8 mouse cellular contexts compared by ENCODE assay signal in genomic region chr12:80827464-80828015, GRCm38 (mm10). TPM values are rescaled to one million over a fixed set of nuclear protein-coding genes. Genes with fewer than 3 reads are reported as not detected.
DNase-seq lines count a peak whose midpoint lies in the region; ATAC-seq and TF ChIP-seq lines count a peak whose summit lies in the region.

No protein-coding gene starts in this region.

- TF ChIP-seq POLR2A in embryonic fibroblast, embryonic 13.5 days (IDR thresholded peaks at IDR 0.05; ENCODE audit: low read depth, low read length): no peak

- H3K9me3 ChIP-seq in limb, embryonic 15.5 days: no peaks in the 10 kb centered on the region
- H3K9me3 ChIP-seq in limb, embryonic 10.5 days (replicated peaks): no peaks in the 10 kb centered on the region

- H3K27me3 ChIP-seq in limb, embryonic 15.5 days: no peaks in the 10 kb centered on the region
- no peaks in the 10 kb centered on the region for H3K27me3 ChIP-seq in limb, embryonic 10.5 days (ENCODE audit: low read depth, poor library complexity, severe bottlenecking)

- H3K4me1 ChIP-seq in limb, embryonic 15.5 days: peaks cover 18% of the 10 kb centered on the region
- H3K4me1 ChIP-seq in limb, embryonic 10.5 days: no peaks in the 10 kb centered on the region
- H3K4me1 ChIP-seq in embryonic fibroblast, embryonic 13.5 days (ENCODE audit: control insufficient read depth, insufficient read depth, low read length): peaks cover 6% of the 10 kb centered on the region; the same call in 1 of the 2 replicates

- intact Hi-C loops in heart, postnatal 14 days (cut with DNase I): no loop called here
- intact Hi-C loops in left cerebral cortex, postnatal 10 days (cut with DNase I): loop anchor here (5.0 kb wide), 1 partner anchor 35 kb away; no protein-coding TSS in a partner anchor

- H3K4me2 ChIP-seq in limb, embryonic 15.5 days: no peak overlapping the region

- no peak overlapping the region for H3K9ac ChIP-seq in limb, embryonic 15.5 days

- WGBS in limb, embryonic 15.5 days: 39% methylated on average over 5 of the region's 5 CpGs
- WGBS in limb, embryonic 10.5 days: 81% methylated on average over 5 of the region's 5 CpGs

- no peak for DNase-seq in limb, embryonic 10.5 days (ENCODE audit: low spot score)
- peak; percentile 58 to 60 for DNase-seq in heart, postnatal 14 days
- DNase-seq in left cerebral cortex, postnatal 10 days (ENCODE audit: extremely low spot score in 1 of 2, low spot score in 2 of 2): peak; percentile 54 to 61
- peak; percentile 39 to 49 for DNase-seq in right cerebral cortex, adult 2 months (ENCODE audit: low spot score in 2 of 2)
- DNase-seq in thymus, postnatal 14 days: no peak
- DNase-seq in Muller cell, postnatal 12 days (ENCODE audit: inconsistent ontology term): no peak

- ATAC-seq in limb, embryonic 15.5 days (ENCODE audit: insufficient number of reproducible peaks, low FRiP score, low TSS enrichment, low read depth): no peak

- TF ChIP-seq CTCF in embryonic fibroblast, embryonic 13.5 days (IDR thresholded peaks at IDR 0.05; ENCODE audit: borderline replicate concordance, insufficient read depth, low read length): no peak

- peak overlapping the region; percentile 74; the same call in 1 of the 2 replicates for H3K27ac ChIP-seq in limb, embryonic 15.5 days
- no peak overlapping the region for H3K27ac ChIP-seq in limb, embryonic 10.5 days
- H3K27ac ChIP-seq in embryonic fibroblast, embryonic 13.5 days (ENCODE audit: insufficient read depth, low read length): peak overlapping the region; percentile 59; the same call in 1 of the 2 replicates

- no peak overlapping the region for H3K4me3 ChIP-seq in limb, embryonic 15.5 days
- no peak overlapping the region for H3K4me3 ChIP-seq in limb, embryonic 10.5 days
- no peak overlapping the region for H3K4me3 ChIP-seq in embryonic fibroblast, embryonic 13.5 days (ENCODE audit: insufficient read depth, low read length)

- H3K36me3 ChIP-seq in limb, embryonic 15.5 days: peaks cover 13% of the 10 kb centered on the region; the same call in 1 of the 2 replicates
- H3K36me3 ChIP-seq in limb, embryonic 10.5 days: peaks cover 8% of the 10 kb centered on the region; the same call in 1 of the 2 replicates

RNA-seq across cellular contexts. Expression of gene Susd6, which starts 37.2 kb away (rescaled TPM):
- 18.4 and 19.7 TPM in 2 replicates for polyA plus RNA-seq in limb, embryonic 15.5 days (2015; fragmentation: Nextera tagmentation; extraction: Ambion mirVana)
- polyA plus RNA-seq in limb, embryonic 10.5 days (2016; fragmentation: Nextera tagmentation; extraction: Ambion mirVana): 10.0 and 12.0 TPM in 2 replicates
- 73.7 and 75.3 TPM in 2 replicates for polyA plus RNA-seq in embryonic fibroblast, embryonic 13.5 days (2011; ENCODE audit: insufficient read length, low read depth, missing spikeins)
- 10 to 100 TPM; 63.4 to 66.2 TPM for total RNA-seq in heart, postnatal 14 days (2021)
- 10 to 100 TPM; 23.8 to 24.0 TPM for total RNA-seq in left cerebral cortex, postnatal 10 days (2021)

Comparison
In these comparisons a context has a peak if more than half of its experiments do, and no peak if none do; other contexts are left out.
1. DNase-seq: peak in heart, postnatal 14 days (2 of 2), left cerebral cortex, postnatal 10 days (2 of 2) and right cerebral cortex, adult 2 months (2 of 2); none in limb, embryonic 10.5 days (single experiment), thymus, postnatal 14 days (single experiment) and Muller cell, postnatal 12 days (single experiment).